Mouse (Mus musculus) embryonic fibroblast, embryonic 13.5 days (primary cell): ENCODE results near the gene Mtif3. TPM values are rescaled to one million over a fixed set of nuclear protein-coding genes. Genes with fewer than 3 reads are reported as not detected.

Source experiments
- H3K27ac ChIP-seq: 2 replicates; pipeline ENCODE4 v1.5.1; 2012; ENCODE audit warnings: low read length, control low read depth, inconsistent platforms; ENCODE audit not compliant: insufficient read depth
- H3K4me1 ChIP-seq: 2 replicates; pipeline ENCODE4 v1.6.1; 2011; ENCODE audit warnings: low read length; ENCODE audit not compliant: control insufficient read depth, insufficient read depth
- H3K4me3 ChIP-seq: 2 replicates; pipeline ENCODE4 v1.5.1; 2011; ENCODE audit warnings: mild to moderate bottlenecking, control low read depth, low read length; ENCODE audit not compliant: insufficient read depth
- CTCF ChIP-seq: IDR thresholded peaks from 2 replicates; pipeline ENCODE4 v1.5.1; 2011; ENCODE audit warnings: mild to moderate bottlenecking, control low read depth, low read length, moderate library complexity, borderline replicate concordance; ENCODE audit not compliant: insufficient read depth
- POLR2A ChIP-seq: IDR thresholded peaks from 2 replicates; pipeline ENCODE4 v1.6.1; 2011; ENCODE audit warnings: low read depth, mild to moderate bottlenecking, control low read depth, low read length, moderate library complexity
- polyA plus RNA-seq: library from polyadenylated mRNA; stranded (reverse); fragments of >200 nt; gene quantifications from 2 replicates; pipeline ENCODE4 v1.2.4, GENCODE M21; 2011; ENCODE audit warnings: low read depth; ENCODE audit not compliant: missing spikeins, insufficient read length

The Mtif3 gene
- 10.2 and 10.4 TPM in 2 replicates for polyA plus RNA-seq

- H3K4me3 ChIP-seq, result peak within 1 kb of the TSS; percentile 98
- H3K27ac ChIP-seq, result 0 out of 2 replicates have a peak within 1 kb of the TSS, but pooled peaks have one; percentile 16
- no peak for TF ChIP-seq CTCF
- peak; percentile 69 for TF ChIP-seq POLR2A
- peaks cover 2% of the 10 kb centered on the region; the same call in 1 of the 2 replicates for H3K4me1 ChIP-seq
Measured at GRCm38 (mm10) chr5:146963118-146963936, at the start of gene Mtif3. TSS of gene Mtif3 (minus strand) at chr5:146963800.

DNA sequence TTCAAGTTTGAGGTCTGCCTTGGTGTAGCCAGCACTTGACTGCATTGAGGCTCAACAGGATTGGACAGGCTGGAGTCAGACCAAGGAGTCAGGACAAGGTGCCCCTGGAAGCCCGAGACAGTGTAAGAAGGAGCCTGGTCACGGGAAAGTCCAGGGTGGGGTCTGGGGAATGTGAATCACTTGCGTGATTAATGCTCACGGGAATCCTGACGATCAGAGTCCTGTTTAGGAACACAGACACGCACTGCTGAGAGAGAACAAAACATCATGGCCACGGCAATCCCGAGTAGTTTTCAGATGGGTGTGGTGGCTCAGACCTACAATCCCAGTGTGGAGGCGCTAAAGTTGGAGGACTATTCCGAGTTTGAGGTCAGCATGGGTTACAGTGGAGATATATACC, 47.7 kb upstream of the Mtif3 start:
- no peak overlapping the region for H3K4me3 ChIP-seq
- H3K4me1 ChIP-seq, result no peaks in the 10 kb centered on the region
- H3K27ac ChIP-seq, result no peak overlapping the region
- TF ChIP-seq CTCF (no peak), POLR2A (no peak)

DNA sequence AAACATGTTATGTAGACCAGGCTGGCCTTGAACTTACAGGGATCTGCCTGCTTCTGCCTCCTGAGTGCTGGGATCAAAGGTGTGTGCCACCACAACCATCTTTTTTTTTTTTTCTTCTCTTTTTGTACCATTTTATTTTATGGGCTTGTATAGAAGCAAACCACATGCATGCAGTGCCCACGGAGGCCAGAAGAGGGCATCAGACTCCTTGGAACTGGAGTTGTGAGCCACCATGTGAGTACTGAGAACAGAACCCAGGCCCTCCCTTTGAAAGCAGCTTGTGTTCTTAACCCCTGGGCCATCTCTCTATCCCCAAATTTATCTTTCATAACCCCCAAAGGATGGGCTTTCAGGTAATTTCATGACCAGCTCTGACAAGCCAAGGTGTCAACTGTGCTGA, 39.7 kb upstream of the Mtif3 start:
- Histone ChIP-seq H3K27ac (no peak overlapping the region), H3K4me1 (no peaks in the 10 kb centered on the region), H3K4me3 (no peak overlapping the region)
- no peak for TF ChIP-seq CTCF
- TF ChIP-seq POLR2A, result no peak

DNA sequence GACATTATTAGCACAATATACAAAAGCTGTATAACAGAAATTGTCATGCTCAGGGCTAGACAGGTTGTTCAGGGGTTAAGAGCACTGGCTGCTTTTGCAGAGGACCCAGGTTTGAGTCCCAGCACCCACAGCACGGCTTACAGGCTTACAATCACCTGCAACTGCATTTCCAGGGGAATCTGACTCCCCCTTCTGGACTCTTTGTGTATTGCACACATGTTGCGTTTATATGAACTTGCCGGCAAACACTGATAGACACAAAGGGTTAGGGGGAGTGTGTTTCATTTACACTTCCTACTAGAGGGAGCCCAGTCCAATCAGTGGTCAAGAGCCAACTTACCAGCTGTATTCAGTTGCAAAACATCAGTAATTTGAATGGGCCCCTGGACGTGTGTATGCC, 37.7 kb upstream of the Mtif3 start:
- no peak overlapping the region for H3K4me3 ChIP-seq
- TF ChIP-seq CTCF, result no peak
- TF ChIP-seq POLR2A, result no peak
- no peak overlapping the region for H3K27ac ChIP-seq
- H3K4me1 ChIP-seq, result no peaks in the 10 kb centered on the region

- no peak overlapping the region for H3K27ac ChIP-seq
- no peak overlapping the region for H3K4me3 ChIP-seq
- H3K4me1 ChIP-seq, result no peaks in the 10 kb centered on the region
- no peak for TF ChIP-seq POLR2A
- TF ChIP-seq CTCF, result no peak
Measured at GRCm38 (mm10) chr5:146998802-146999201, 35.2 kb upstream of the Mtif3 start.

GRCm38 (mm10) chr5:146996812-146997211, 33.2 kb upstream of the Mtif3 start:
- H3K27ac ChIP-seq, result no peak overlapping the region
- H3K4me3 ChIP-seq, result no peak overlapping the region
- peaks cover 3% of the 10 kb centered on the region for H3K4me1 ChIP-seq
- TF ChIP-seq CTCF (no peak), POLR2A (no peak)

GRCm38 (mm10) chr5:146994973-146995372, 31.4 kb upstream of the Mtif3 start:
- no peak overlapping the region for H3K27ac ChIP-seq
- peaks cover 3% of the 10 kb centered on the region for H3K4me1 ChIP-seq
- TF ChIP-seq POLR2A (no peak), CTCF (no peak)
- H3K4me3 ChIP-seq, result no peak overlapping the region

- no peak overlapping the region for H3K4me3 ChIP-seq
- TF ChIP-seq POLR2A, result no peak
- TF ChIP-seq CTCF, result no peak
- H3K27ac ChIP-seq, result no peak overlapping the region
- peaks cover 3% of the 10 kb centered on the region for H3K4me1 ChIP-seq
Measured at GRCm38 (mm10) chr5:146993509-146993908, 29.9 kb upstream of the Mtif3 start.

- no peak for TF ChIP-seq CTCF
- TF ChIP-seq POLR2A, result no peak
- H3K4me1 ChIP-seq, result peaks cover 3% of the 10 kb centered on the region
- H3K4me3 ChIP-seq, result no peak overlapping the region
- H3K27ac ChIP-seq, result no peak overlapping the region
Measured at GRCm38 (mm10) chr5:146989051-146989450, 25.5 kb upstream of the Mtif3 start.

GRCm38 (mm10) chr5:146987588-146987987, 24.0 kb upstream of the Mtif3 start:
- Histone ChIP-seq H3K27ac (no peak overlapping the region), H3K4me3 (no peak overlapping the region), H3K4me1 (no peaks in the 10 kb centered on the region)
- no peak for TF ChIP-seq CTCF
- TF ChIP-seq POLR2A, result no peak
